Mouse (Mus musculus) liver, embryonic 16.5 days (tissue): ENCODE results near the gene Zfp296. TPM values are rescaled to one million over a fixed set of nuclear protein-coding genes. Genes with fewer than 3 reads are reported as not detected.

ENCODE experiments used
- ATAC-seq: fragments of 200-750 bp; cut with Nextera tagmentation; 2 replicates; pipeline ENCODE4 v1.8.0; 2017; ENCODE audit warnings: low read depth, mild to moderate bottlenecking, moderate number of reproducible peaks, moderate library complexity
- H3K27ac ChIP-seq: fragments of 300-500 bp; sonication (generic); 2 replicates; pipeline ENCODE4 v1.5.1; 2014; ENCODE audit warnings: mild to moderate bottlenecking, low read length
- H3K27me3 ChIP-seq: fragments of 300-500 bp; sonication (generic); 2 replicates; pipeline ENCODE4 v1.6.1; 2014; ENCODE audit warnings: low read depth, low read length, mixed read lengths; ENCODE audit not compliant: control insufficient read depth, insufficient read depth
- H3K36me3 ChIP-seq: fragments of 300-500 bp; sonication (generic); 2 replicates; pipeline ENCODE4 v1.6.1; 2014; ENCODE audit warnings: mild to moderate bottlenecking; ENCODE audit not compliant: control insufficient read depth, insufficient read depth
- H3K4me1 ChIP-seq: fragments of 300-500 bp; sonication (generic); 2 replicates; pipeline ENCODE4 v1.6.1; 2014; ENCODE audit warnings: low read depth, low read length, mixed read lengths; ENCODE audit not compliant: control insufficient read depth
- H3K4me2 ChIP-seq: fragments of 300-500 bp; sonication (generic); 2 replicates; pipeline ENCODE4 v1.6.1; 2014; ENCODE audit warnings: low read depth, low read length, mixed read lengths
- H3K4me3 ChIP-seq: fragments of 300-500 bp; sonication (generic); 2 replicates; pipeline ENCODE4 v1.5.1; 2014; ENCODE audit warnings: low read depth, mild to moderate bottlenecking, low read length
- H3K9ac ChIP-seq: fragments of 300-500 bp; sonication (generic); 2 replicates; pipeline ENCODE4 v1.6.1; 2014; ENCODE audit warnings: low read depth, low read length
- H3K9me3 ChIP-seq: fragments of 300-500 bp; sonication (generic); replicated peaks from 2 replicates; pipeline ENCODE4 v1.6.1; 2016; ENCODE audit warnings: low read length; ENCODE audit not compliant: control insufficient read depth
- WGBS: fragments of 180-500 bp; shearing (Covaris S2); extraction: QIAGEN DNeasy Blood & Tissue Kit; methylation state at CpG from one replicate; pipeline ENCODE4 v1.1.7; 2014; ENCODE audit not compliant: insufficient replicate concordance; 5-methylcytosine and 5-hydroxymethylcytosine counted together
- polyA plus RNA-seq: library from polyadenylated mRNA; unstranded; fragments of >200 nt; fragmentation: Nextera tagmentation; extraction: Ambion mirVana; gene quantifications from 2 replicates; pipeline ENCODE4 v1.2.1, GENCODE M21; 2015

Gene Zfp296
- polyA plus RNA-seq, 1 experiment from 2014 or later = 0.59 TPM

DNA sequence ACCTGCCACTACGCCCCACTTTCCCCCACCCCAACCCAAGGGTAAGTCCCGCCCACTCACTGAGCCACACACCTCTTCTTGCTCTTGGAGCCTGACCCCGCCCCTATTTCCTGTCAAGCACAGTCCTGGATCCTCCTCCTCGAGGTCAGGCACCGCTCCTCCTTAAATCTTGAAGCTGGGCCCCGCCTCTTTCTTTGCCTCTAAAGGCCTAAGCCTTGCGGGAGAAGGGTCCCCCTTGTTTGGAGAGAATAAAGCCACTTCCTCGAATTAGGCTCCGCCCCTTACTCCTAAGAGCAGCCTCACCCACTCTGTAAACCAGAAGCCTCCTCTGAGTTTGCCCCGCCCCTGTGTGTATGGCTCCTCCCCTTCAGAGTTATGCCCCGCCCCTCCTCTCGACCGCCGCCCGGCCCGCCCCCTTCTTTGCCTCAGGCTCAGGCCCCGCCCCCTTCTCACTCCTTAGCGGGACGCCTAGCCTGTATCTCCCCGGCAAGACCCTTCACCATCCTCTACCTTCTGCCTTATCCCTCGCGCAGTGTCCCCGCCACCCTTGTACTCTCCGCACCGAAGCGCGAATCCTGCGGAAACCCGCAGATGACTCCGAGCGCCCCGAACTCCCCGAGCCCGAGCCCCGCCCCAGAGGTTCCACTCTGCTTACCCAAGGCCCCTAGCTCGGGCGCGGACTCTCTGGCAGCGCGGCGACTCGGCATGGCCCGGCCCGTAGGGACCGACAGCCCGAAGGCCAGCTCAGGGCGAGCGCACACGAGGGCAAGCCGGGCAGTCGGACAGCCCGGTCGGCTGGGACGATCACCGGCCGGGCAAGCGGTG, 51.7 kb downstream of the Zfp296 start:
- H3K36me3 ChIP-seq = peaks cover 2% of the 10 kb centered on the region
- H3K9me3 ChIP-seq = no peaks in the 10 kb centered on the region
- H3K27me3 ChIP-seq = no peaks in the 10 kb centered on the region
- peaks cover 36% of the 10 kb centered on the region for H3K4me1 ChIP-seq
- peak overlapping the region; percentile 75 for H3K4me3 ChIP-seq
- H3K4me2 ChIP-seq = peak overlapping the region; percentile 99
- H3K9ac ChIP-seq = peak overlapping the region; percentile 67
- WGBS = under 1% methylated on average over 57 of the region's 57 CpGs
- peak; percentile 78 for ATAC-seq
- H3K27ac ChIP-seq = peak overlapping the region; percentile 85

DNA sequence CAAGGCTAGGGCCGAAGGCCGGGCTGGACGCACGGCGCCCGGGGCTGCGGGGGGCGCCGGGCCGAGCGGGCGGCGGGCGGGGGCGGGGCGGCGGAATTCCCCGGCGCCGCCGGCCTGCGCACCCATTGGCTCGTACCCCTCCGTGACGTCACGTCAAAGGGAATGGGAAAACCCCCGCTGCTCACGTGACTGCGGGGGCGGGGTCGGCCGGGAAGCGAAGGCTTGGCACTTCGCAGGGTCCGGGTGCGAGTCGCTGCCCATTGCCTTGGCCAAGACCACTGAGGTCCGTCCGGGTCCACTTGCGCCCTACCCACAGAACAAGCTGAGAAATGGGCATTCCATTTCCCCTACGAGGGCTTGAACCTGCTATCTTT, 52.3 kb downstream of the Zfp296 start, which contains the start of gene Relb:
Gene Relb, minus strand, starts transcription at position 78 of the 374 bp plus-strand sequence.
- Histone ChIP-seq H3K27me3 (no peaks in the 10 kb centered on the region), H3K9ac (peak within 1 kb of the TSS; percentile 67), H3K9me3 (no peaks in the 10 kb centered on the region), H3K4me2 (peak within 1 kb of the TSS; percentile 99), H3K4me1 (peaks cover 39% of the 10 kb centered on the region), H3K27ac (peak within 1 kb of the TSS; percentile 85), H3K36me3 (peaks cover 5% of the 10 kb centered on the region), H3K4me3 (peak within 1 kb of the TSS; percentile 75)
- ATAC-seq = peak; percentile 48
- WGBS = under 1% methylated on average over 39 of the region's 41 CpGs

Other genes with a start within 250 kb of the Zfp296 start
- 11.4 and 14.5 TPM in 2 replicates for gene Ercc1, start 232.5 kb upstream of the Zfp296 start, polyA plus RNA-seq
- 6.8 TPM in 2 replicates for gene Cd3eap, start 217.8 kb upstream of the Zfp296 start, polyA plus RNA-seq
- gene Ppp1r13l, start 217.5 kb upstream of the Zfp296 start, polyA plus RNA-seq = 0.57 and 0.85 TPM in 2 replicates
- gene Ercc2, start 195.3 kb upstream of the Zfp296 start, polyA plus RNA-seq = 5.9 and 6.2 TPM in 2 replicates
- 0.34 and 0.51 TPM in 2 replicates for gene Klc3, start 173.2 kb upstream of the Zfp296 start, polyA plus RNA-seq
- gene Ckm, start 172.5 kb upstream of the Zfp296 start, polyA plus RNA-seq = 27.9 and 65.4 TPM in 2 replicates
- gene Mark4, start 118.5 kb upstream of the Zfp296 start, polyA plus RNA-seq = 0.99 and 1.3 TPM in 2 replicates
- gene Exoc3l2, start 114.0 kb upstream of the Zfp296 start, polyA plus RNA-seq = 0.54 and 0.55 TPM in 2 replicates
- gene Bloc1s3, start 68.9 kb upstream of the Zfp296 start, polyA plus RNA-seq = 0.65 and 0.72 TPM in 2 replicates
- gene Trappc6a, start 68.9 kb upstream of the Zfp296 start, polyA plus RNA-seq = 37.2 and 37.4 TPM in 2 replicates
- not detected in 2 replicates for gene Nkpd1, start 59.4 kb upstream of the Zfp296 start, polyA plus RNA-seq
- 9.5 and 11.3 TPM in 2 replicates for gene Ppp1r37, start 14.2 kb upstream of the Zfp296 start, polyA plus RNA-seq
- 71.1 and 74.2 TPM in 2 replicates for gene Gemin7, start 308 bp downstream of the Zfp296 start, polyA plus RNA-seq
- gene Clasrp, start 27.2 kb downstream of the Zfp296 start, polyA plus RNA-seq = 9.4 and 11.4 TPM in 2 replicates
- 1.5 and 1.7 TPM in 2 replicates for gene Relb, start 52.2 kb downstream of the Zfp296 start, polyA plus RNA-seq
- 36.2 and 42.7 TPM in 2 replicates for gene Clptm1, start 87.7 kb downstream of the Zfp296 start, polyA plus RNA-seq
- gene Apoc2, start 100.7 kb downstream of the Zfp296 start, polyA plus RNA-seq = 1,344 and 1,420 TPM in 2 replicates
- gene Gm44805, start 104.1 kb downstream of the Zfp296 start, polyA plus RNA-seq = 20.6 and 35.3 TPM in 2 replicates
- gene Apoc4, start 104.2 kb downstream of the Zfp296 start, polyA plus RNA-seq = 405 and 488 TPM in 2 replicates
- gene Apoc1, start 115.4 kb downstream of the Zfp296 start, polyA plus RNA-seq = 919 and 984 TPM in 2 replicates
- 3,720 and 4,229 TPM in 2 replicates for gene Apoe, start 121.9 kb downstream of the Zfp296 start, polyA plus RNA-seq
- 47.3 and 51.8 TPM in 2 replicates for gene Tomm40, start 138.2 kb downstream of the Zfp296 start, polyA plus RNA-seq
- 12.9 and 15.8 TPM in 2 replicates for gene Nectin2, start 173.2 kb downstream of the Zfp296 start, polyA plus RNA-seq
- gene Bcam, start 193.7 kb downstream of the Zfp296 start, polyA plus RNA-seq = 7.4 and 9.7 TPM in 2 replicates
- gene Cblc, start 219.5 kb downstream of the Zfp296 start, polyA plus RNA-seq = 4.7 and 5.4 TPM in 2 replicates
- 4.1 and 4.4 TPM in 2 replicates for gene Bcl3, start 245.5 kb downstream of the Zfp296 start, polyA plus RNA-seq